Mouse (Mus musculus) limb, embryonic 11.5 days (tissue): ENCODE measurements around the gene Ccr3. TPM values are rescaled to one million over a fixed set of nuclear protein-coding genes. Genes with fewer than 3 reads are reported as not detected.
"Not testable (repeated sequence)": the region's sequence is repeated elsewhere in the genome, so short reads cannot be mapped to it uniquely, and the experiment has no call there.

Experiments used
- ATAC-seq: fragments of 200-750 bp; cut with Nextera tagmentation; 2 replicates; pipeline ENCODE4 v1.8.0; 2017; ENCODE audit warnings: low read depth; ENCODE audit not compliant: insufficient number of reproducible peaks, low FRiP score, low TSS enrichment
- DNase-seq: peaks from one replicate; pipeline ENCODE4 v3.0.0-alpha.2; 2015; ENCODE audit warnings: low spot score
- H3K27ac ChIP-seq: fragments of 300-500 bp; sonication (generic); replicated peaks from 2 replicates; pipeline ENCODE4 v1.5.1; 2014; ENCODE audit warnings: low read depth, mild to moderate bottlenecking, low read length
- H3K27me3 ChIP-seq: fragments of 300-500 bp; sonication (generic); 2 replicates; pipeline ENCODE4 v1.6.1; 2014; ENCODE audit warnings: mild to moderate bottlenecking, low read length, mixed read lengths; ENCODE audit not compliant: control insufficient read depth, insufficient read depth
- H3K36me3 ChIP-seq: fragments of 300-500 bp; sonication (generic); 2 replicates; pipeline ENCODE4 v1.6.1; 2014; ENCODE audit warnings: mild to moderate bottlenecking, low read length, moderate library complexity, mixed read lengths; ENCODE audit not compliant: control insufficient read depth, insufficient read depth
- H3K4me1 ChIP-seq: fragments of 300-500 bp; sonication (generic); 2 replicates; pipeline ENCODE4 v1.6.1; 2014; ENCODE audit warnings: low read length, mixed read lengths; ENCODE audit not compliant: control insufficient read depth, insufficient read depth
- H3K4me2 ChIP-seq: fragments of 300-500 bp; sonication (generic); 2 replicates; pipeline ENCODE4 v1.6.1; 2014; ENCODE audit warnings: low read depth, mild to moderate bottlenecking, moderate library complexity; ENCODE audit not compliant: severe bottlenecking
- H3K4me3 ChIP-seq: fragments of 300-500 bp; sonication (generic); 2 replicates; pipeline ENCODE4 v1.5.1; 2014; ENCODE audit warnings: low read depth, low read length
- H3K9ac ChIP-seq: fragments of 300-500 bp; sonication (generic); 2 replicates; pipeline ENCODE4 v1.6.1; 2014; ENCODE audit warnings: mild to moderate bottlenecking, low read length
- H3K9me3 ChIP-seq: fragments of 300-500 bp; sonication (generic); 2 replicates; pipeline ENCODE4 v1.6.1; 2016; ENCODE audit warnings: low read length; ENCODE audit not compliant: control insufficient read depth
- WGBS: fragments of 180-500 bp; shearing (Covaris S2); extraction: QIAGEN DNeasy Blood & Tissue Kit; methylation state at CpG from one replicate; pipeline ENCODE4 v1.1.7; 2014; 5-methylcytosine and 5-hydroxymethylcytosine counted together
- polyA plus RNA-seq: library from polyadenylated mRNA; unstranded; fragments of >200 nt; fragmentation: Nextera tagmentation; extraction: Ambion mirVana; gene quantifications from 2 replicates; pipeline ENCODE4 v1.2.1, GENCODE M21; 2014

The Ccr3 gene
- polyA plus RNA-seq, result not detected in 2 replicates

DNA sequence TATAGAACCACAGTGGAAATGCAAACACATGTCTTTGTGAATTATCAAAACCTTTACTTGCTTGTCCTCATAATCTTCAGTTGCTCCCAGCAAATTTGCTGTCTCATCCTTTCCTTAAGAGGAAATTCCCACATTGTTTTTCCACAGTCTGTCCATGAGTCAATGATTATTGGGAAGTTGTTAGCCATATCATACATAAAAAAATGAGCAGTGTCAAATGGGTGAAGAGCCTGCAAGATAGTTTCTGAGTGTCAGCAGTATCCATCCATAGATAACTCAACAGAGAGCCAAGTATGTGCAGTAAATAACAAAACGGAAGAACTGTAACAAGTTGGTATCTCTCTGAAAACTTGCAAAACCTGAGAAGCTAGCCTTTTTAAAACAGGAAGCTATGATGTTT is at the start of gene Ccr3:
TSS of gene Ccr3 (plus strand) at position 301 of the 400 bp plus-strand sequence.
- Histone ChIP-seq H3K4me1 (no peaks in the 10 kb centered on the region), H3K4me3 (no peak within 1 kb of the TSS), H3K9ac (no peak within 1 kb of the TSS), H3K27ac (no peak within 1 kb of the TSS), H3K9me3 (no peaks in the 10 kb centered on the region), H3K4me2 (no peak within 1 kb of the TSS), H3K27me3 (no peaks in the 10 kb centered on the region), H3K36me3 (no peaks in the 10 kb centered on the region)
- no peak for DNase-seq
- no peak for ATAC-seq
- 84% methylated on average over 1 of the region's 1 CpGs for WGBS

DNA sequence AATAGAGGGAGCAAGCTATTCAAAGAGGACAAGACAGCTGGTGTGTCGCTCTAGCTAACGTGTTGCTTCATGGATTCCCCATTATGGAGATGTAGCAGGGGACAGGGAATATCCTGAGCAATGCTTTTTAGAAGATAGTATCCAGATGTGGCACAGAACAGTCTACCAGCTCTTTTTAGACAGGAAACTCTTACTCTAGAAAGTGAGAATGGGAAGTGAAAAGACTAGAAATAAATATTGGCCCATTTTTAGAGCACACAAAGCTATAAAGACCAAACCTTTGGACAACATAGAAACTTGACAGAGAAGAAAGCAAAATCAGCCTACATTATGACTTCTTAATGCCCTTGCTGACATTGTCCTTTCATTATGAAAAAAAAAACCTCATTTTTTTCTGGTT is 46.1 kb upstream of the Ccr3 start:
- no peaks in the 10 kb centered on the region for H3K27me3 ChIP-seq
- no peak overlapping the region for H3K9ac ChIP-seq
- H3K27ac ChIP-seq, result no peak overlapping the region
- ATAC-seq (no peak), DNase-seq (no peak)
- no peaks in the 10 kb centered on the region for H3K4me1 ChIP-seq
- WGBS, result 72% methylated on average over 2 of the region's 2 CpGs
- no peak overlapping the region for H3K4me2 ChIP-seq
- no peaks in the 10 kb centered on the region for H3K36me3 ChIP-seq
- H3K9me3 ChIP-seq, result no peaks in the 10 kb centered on the region
- no peak overlapping the region for H3K4me3 ChIP-seq

DNA sequence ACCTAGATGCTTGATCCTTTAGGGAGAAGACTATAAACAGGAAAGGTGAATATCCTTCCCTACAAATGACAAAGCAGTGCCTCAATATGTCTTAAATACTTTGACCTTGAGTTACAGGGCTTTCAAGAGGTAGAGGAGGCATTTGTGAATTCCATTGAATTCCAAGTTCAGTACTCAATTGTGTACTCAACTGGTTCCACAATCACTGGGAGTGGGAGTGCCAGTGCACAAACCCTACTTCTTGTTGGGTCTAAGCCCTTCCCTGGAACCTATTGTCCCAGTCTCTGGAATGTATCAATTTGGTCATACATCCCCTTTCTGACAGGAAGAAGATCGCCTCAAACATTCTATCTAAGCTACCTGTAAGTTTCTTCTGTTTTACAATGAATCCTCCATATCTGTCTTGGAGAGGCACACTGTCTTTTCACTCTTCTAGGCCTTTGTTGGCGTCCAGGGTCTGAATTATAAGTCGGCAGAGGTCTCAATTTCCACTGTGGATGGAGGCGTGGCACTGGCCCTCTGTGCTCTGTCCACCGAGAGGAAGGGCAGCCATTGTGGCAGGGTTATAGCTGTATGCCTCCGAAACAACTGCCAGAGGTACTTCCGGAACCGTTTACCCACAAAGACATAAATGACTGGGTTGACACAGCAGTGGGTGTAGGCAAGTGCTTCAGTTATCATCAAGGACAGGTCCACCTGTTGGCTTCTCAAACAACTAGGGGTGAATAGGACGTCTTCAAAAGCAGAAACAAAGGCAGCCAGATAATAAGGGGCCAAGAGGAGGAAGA is 44.7 kb upstream of the Ccr3 start:
- no peak for DNase-seq
- Histone ChIP-seq H3K36me3 (no peaks in the 10 kb centered on the region), H3K9ac (no peak overlapping the region), H3K4me3 (no peak overlapping the region), H3K27me3 (no peaks in the 10 kb centered on the region), H3K9me3 (no peaks in the 10 kb centered on the region), H3K4me1 (no peaks in the 10 kb centered on the region), H3K27ac (no peak overlapping the region), H3K4me2 (no peak overlapping the region)
- ATAC-seq, result no peak
- WGBS, result 89% methylated on average over 9 of the region's 9 CpGs

DNA sequence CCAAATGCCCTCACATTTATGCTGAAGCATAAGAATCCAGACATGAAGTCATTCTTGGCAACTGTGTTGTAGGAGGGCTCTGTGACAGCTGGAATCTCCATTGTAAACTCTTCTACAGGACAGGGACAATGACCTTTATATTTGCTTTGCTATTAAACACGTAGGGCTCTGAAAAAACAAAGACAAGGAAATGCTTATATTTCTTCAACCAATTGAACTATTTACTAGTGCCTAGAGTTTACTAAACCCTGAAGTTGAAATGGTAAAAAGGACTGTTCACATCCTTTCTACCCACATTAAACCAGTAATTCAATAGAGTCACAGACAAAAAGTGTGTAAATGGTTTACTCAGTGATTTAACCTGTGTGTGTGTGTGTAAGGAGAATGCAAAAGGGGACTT is 43.5 kb upstream of the Ccr3 start, which contains the start of gene Ccr1l1:
TSS of gene Ccr1l1 (minus strand) at position 101 of the 400 bp plus-strand sequence.
- ATAC-seq (no peak), DNase-seq (no peak)
- Histone ChIP-seq H3K27ac (no peak within 1 kb of the TSS), H3K9ac (no peak within 1 kb of the TSS), H3K4me1 (no peaks in the 10 kb centered on the region), H3K27me3 (no peaks in the 10 kb centered on the region), H3K4me2 (no peak within 1 kb of the TSS), H3K9me3 (no peaks in the 10 kb centered on the region), H3K4me3 (no peak within 1 kb of the TSS), H3K36me3 (no peaks in the 10 kb centered on the region)
- WGBS, result 89% methylated on average over 1 of the region's 1 CpGs

DNA sequence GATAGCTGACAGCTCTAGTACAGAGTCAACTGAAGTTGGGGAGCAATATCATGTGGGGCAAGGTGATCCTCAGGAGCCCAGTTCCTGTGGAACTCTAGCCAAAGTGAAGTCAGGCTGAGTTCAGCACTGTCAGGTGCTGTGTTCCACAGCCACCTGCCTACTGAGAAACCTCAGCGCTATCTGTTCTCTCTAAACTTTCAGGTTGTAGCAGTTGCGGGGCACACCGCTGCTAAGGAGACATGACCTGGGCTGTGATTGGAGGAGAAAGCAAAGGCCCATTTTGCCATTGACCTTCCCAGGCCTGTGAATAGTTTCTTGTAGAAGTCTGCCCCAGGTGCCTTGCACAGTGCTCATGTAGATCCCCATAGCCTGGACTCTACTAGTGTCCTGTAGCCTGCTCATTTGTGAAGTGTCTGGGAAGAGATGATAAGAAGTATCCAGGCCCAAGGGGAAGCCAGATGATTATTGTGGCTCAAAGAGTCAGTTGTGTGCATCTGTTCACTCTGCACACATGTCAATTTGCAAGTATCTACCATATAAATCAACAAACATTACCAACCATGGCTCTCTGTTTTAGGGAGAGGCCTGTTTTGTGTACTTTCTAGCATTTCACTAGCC is 40.8 kb upstream of the Ccr3 start:
- not testable (repeated sequence) for H3K9me3 ChIP-seq, H3K4me3 ChIP-seq, H3K4me2 ChIP-seq, H3K27me3 ChIP-seq, ATAC-seq, H3K9ac ChIP-seq, H3K36me3 ChIP-seq, DNase-seq, H3K27ac ChIP-seq, H3K4me1 ChIP-seq
- WGBS, result no CpG with 5 or more reads among the region's 3 CpGs

DNA sequence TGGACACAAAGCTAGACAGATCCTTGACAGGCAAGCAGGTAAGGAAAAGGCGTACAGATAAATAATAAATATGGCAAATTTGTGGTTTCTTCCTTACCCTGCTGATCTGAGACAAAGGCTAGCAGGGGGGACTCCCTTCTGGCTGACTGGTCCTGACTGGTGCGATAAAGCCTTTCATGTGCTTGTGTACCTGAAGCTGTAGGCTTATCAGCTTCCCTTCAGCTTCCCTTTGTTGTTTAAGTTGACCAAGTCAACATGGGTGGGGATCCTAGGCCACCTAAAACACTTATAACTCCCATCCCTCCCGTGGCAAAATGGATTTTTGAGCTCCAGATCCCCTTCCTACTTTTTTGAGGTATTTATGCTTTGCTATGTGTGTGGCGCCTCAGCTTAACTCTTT is 39.9 kb upstream of the Ccr3 start:
- H3K9me3 ChIP-seq, result no peaks in the 10 kb centered on the region
- no peak overlapping the region for H3K27ac ChIP-seq
- no peak for ATAC-seq
- no peaks in the 10 kb centered on the region for H3K27me3 ChIP-seq
- 79% methylated on average over 4 of the region's 4 CpGs for WGBS
- DNase-seq, result no peak
- H3K9ac ChIP-seq, result no peak overlapping the region
- H3K4me1 ChIP-seq, result no peaks in the 10 kb centered on the region
- H3K4me2 ChIP-seq, result no peak overlapping the region
- no peak overlapping the region for H3K4me3 ChIP-seq
- no peaks in the 10 kb centered on the region for H3K36me3 ChIP-seq

DNA sequence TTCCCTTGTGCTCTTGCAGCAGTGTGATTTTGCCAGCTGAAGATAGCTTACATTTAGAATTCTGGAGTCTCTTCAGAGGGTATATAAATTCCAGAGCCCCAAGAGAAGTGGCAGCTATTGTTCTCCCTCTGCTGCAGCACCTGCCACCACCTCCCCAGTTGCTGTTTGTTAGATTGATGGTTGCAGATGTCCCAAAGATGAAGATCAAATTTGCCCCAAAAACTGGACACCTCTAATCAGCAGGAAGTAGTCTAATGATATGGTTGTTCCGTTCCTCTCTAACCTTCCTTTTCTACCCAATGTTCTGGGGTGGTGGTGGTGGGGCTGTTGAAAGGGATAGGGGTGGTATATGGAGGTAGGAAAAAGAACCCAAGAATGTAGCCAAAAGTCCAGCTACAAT is 39.1 kb upstream of the Ccr3 start:
- H3K9ac ChIP-seq, result no peak overlapping the region
- no peaks in the 10 kb centered on the region for H3K4me1 ChIP-seq
- ATAC-seq, result no peak
- no peaks in the 10 kb centered on the region for H3K27me3 ChIP-seq
- DNase-seq, result no peak
- 88% methylated on average over 1 of the region's 1 CpGs for WGBS
- H3K4me2 ChIP-seq, result no peak overlapping the region
- H3K27ac ChIP-seq, result no peak overlapping the region
- no peaks in the 10 kb centered on the region for H3K9me3 ChIP-seq
- no peaks in the 10 kb centered on the region for H3K36me3 ChIP-seq
- H3K4me3 ChIP-seq, result no peak overlapping the region

DNA sequence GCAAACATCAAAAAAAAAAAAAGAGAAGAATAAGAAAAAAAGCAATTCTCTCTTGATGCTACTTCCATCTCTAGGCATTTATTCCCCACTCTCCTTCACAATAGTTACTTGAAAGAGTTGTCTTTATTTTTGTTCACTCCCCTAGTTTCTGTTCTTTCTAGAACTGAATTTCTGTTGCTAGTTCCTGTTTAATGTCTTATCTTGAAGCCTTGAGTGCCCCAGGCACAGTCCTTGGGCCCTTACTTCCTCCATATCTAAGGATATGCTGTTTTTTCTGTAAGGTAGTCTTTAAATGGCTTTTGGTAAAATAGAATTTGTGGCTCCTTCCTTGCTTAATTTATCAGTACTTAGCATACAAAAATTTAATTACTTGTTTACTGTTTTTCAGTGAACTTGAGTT is 36.8 kb upstream of the Ccr3 start:
- Histone ChIP-seq H3K9me3 (no peaks in the 10 kb centered on the region), H3K9ac (no peak overlapping the region), H3K4me2 (no peak overlapping the region), H3K4me3 (no peak overlapping the region), H3K36me3 (no peaks in the 10 kb centered on the region), H3K27ac (no peak overlapping the region), H3K4me1 (no peaks in the 10 kb centered on the region), H3K27me3 (no peaks in the 10 kb centered on the region)
- DNase-seq, result no peak
- ATAC-seq, result no peak
